Mouse (Mus musculus): ENCODE data around the gene Hmgcl. TPM values are rescaled to one million over a fixed set of nuclear protein-coding genes. Genes with fewer than 3 reads are reported as not detected.

Gene Hmgcl
- polyA plus RNA-seq, 1 experiment from 2014 or later, result 107 TPM

GRCm38 (mm10) chr4:136010586-136010985 is 64.3 kb downstream of the Hmgcl start:
- DNase-seq (ENCODE audit: low spot score) (no peak), ATAC-seq (replicated peaks; ENCODE audit: low FRiP score, low read depth) (no peak)
- H3K9me3 ChIP-seq (replicated peaks; ENCODE audit: low read length), result no peaks in the 10 kb centered on the region
- no peak overlapping the region for H3K9ac ChIP-seq (ENCODE audit: low read depth, low read length)
- H3K36me3 ChIP-seq (ENCODE audit: insufficient read depth, low read length), result peaks cover 59% of the 10 kb centered on the region
- no peak for TF ChIP-seq CTCF (IDR thresholded peaks at IDR 0.05; ENCODE audit: low read depth)
- H3K4me2 ChIP-seq (ENCODE audit: low read length), result no peak overlapping the region
- no peaks in the 10 kb centered on the region for H3K27me3 ChIP-seq (ENCODE audit: insufficient read depth, low read length)
- WGBS, result 92% methylated on average over 4 of the region's 4 CpGs
- no peak overlapping the region for H3K4me3 ChIP-seq (replicated peaks; ENCODE audit: low read depth, low read length)
- no peaks in the 10 kb centered on the region for H3K4me1 ChIP-seq (replicated peaks; ENCODE audit: insufficient read depth, low read length)
- H3K27ac ChIP-seq, result no peak overlapping the region

Other genes with a start within 250 kb of the Hmgcl start
- 0.04 and 0.08 TPM in 2 replicates for gene Il22ra1, start 218.3 kb upstream of the Hmgcl start, polyA plus RNA-seq (2015; fragmentation: Nextera tagmentation; extraction: Ambion mirVana)
- 0.39 and 0.54 TPM in 2 replicates for gene Myom3, start 186.7 kb upstream of the Hmgcl start, polyA plus RNA-seq (2015; fragmentation: Nextera tagmentation; extraction: Ambion mirVana)
- 192 and 194 TPM in 2 replicates for gene Srsf10, start 90.7 kb upstream of the Hmgcl start, polyA plus RNA-seq (2015; fragmentation: Nextera tagmentation; extraction: Ambion mirVana)
- gene Pnrc2, start 72.6 kb upstream of the Hmgcl start, polyA plus RNA-seq (2015; fragmentation: Nextera tagmentation; extraction: Ambion mirVana), result 190 and 194 TPM in 2 replicates
- gene Cnr2, start 51.1 kb upstream of the Hmgcl start, polyA plus RNA-seq (2015; fragmentation: Nextera tagmentation; extraction: Ambion mirVana), result 0.68 and 0.70 TPM in 2 replicates
- 98.7 and 99.4 TPM in 2 replicates for gene Fuca1, start 25.7 kb upstream of the Hmgcl start, polyA plus RNA-seq (2015; fragmentation: Nextera tagmentation; extraction: Ambion mirVana)
- 25.1 and 30.0 TPM in 2 replicates for gene Gale, start 17.3 kb downstream of the Hmgcl start, polyA plus RNA-seq (2015; fragmentation: Nextera tagmentation; extraction: Ambion mirVana)
- 117 and 123 TPM in 2 replicates for gene Lypla2, start 26.2 kb downstream of the Hmgcl start, polyA plus RNA-seq (2015; fragmentation: Nextera tagmentation; extraction: Ambion mirVana)
- 49.0 and 49.8 TPM in 2 replicates for gene Pithd1, start 40.8 kb downstream of the Hmgcl start, polyA plus RNA-seq (2015; fragmentation: Nextera tagmentation; extraction: Ambion mirVana)
- 29.1 and 30.9 TPM in 2 replicates for gene Eloa, start 75.3 kb downstream of the Hmgcl start, polyA plus RNA-seq (2015; fragmentation: Nextera tagmentation; extraction: Ambion mirVana)
- gene Rpl11, start 107.0 kb downstream of the Hmgcl start, polyA plus RNA-seq (2015; fragmentation: Nextera tagmentation; extraction: Ambion mirVana), result 490 and 535 TPM in 2 replicates
- gene Id3, start 197.0 kb downstream of the Hmgcl start, polyA plus RNA-seq (2015; fragmentation: Nextera tagmentation; extraction: Ambion mirVana), result 764 and 829 TPM in 2 replicates
- 3.2 and 3.8 TPM in 2 replicates for gene E2f2, start 225.9 kb downstream of the Hmgcl start, polyA plus RNA-seq (2015; fragmentation: Nextera tagmentation; extraction: Ambion mirVana)

Measured in kidney, postnatal 0 days (tissue).